Mouse (Mus musculus): ENCODE results near the gene Nyap1.

Gene Nyap1

GRCm38 (mm10) chr5:137742836-137743235 is 1.4 kb upstream of the Nyap1 start:
- peak; percentile 88 for DNase-seq

DNA sequence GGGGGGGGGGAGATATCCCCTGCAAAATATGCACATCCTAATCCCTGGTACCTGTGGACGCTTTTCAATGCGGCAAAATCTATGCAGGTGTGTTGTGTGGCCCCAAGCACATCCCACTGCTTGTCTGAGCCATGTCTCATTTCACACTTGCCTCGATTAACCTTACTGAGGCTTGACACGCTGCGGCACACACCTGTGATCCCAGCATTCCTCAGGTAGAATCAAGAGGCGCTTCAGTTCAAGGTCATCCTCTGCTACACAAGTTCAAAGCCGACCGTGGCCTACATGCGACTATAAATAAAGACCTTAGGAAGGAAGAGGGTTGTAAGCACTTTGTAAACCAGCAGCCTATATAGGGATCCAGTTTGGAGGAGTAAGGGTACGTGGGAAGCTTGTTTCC is 641 bp upstream of the Nyap1 start:
- peak; percentile 80 for DNase-seq

DNA sequence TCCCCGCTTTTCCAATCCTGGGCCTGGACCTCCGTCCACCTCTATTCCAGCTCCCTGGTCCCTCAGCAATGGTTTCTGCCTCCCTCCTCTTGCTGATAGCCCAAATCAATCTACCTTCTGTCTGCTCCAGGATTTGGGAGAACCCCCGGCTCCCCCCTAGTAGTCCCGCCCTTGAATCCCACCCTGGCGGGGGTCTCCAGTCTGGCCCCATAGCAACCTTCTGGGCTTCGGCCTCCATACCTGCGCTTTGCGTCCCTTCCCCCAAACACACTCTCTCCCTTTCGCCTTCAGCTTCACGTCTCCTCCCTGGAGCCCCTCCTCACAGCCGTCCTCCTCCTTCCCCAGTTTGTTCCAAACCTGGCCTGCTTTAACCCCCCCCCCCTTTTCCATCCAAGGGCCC is 901 bp downstream of the Nyap1 start:
- DNase-seq = peak; percentile 92

- no peak for DNase-seq
Observed at GRCm38 (mm10) chr5:137739471-137739870, 1.9 kb downstream of the Nyap1 start.

DNA sequence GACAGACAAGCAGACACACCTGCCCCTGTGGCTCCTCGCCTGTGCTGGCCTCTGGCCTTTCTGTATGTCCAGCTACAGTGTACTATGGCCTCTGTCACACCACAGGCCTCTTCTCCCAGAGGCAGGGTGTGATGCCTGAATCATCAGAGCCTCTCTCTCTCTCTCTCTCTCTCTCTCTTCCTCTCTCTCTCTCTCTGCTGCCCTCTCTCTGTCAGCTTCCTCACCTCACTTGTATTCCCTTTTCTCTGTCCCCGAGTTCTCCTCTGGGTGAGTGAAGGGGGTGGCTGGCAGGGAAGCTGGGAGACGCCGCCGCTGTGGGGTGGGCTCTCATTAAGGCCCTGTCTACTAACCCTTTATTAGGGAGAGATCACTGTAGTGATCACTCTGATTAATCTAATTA is 2.9 kb downstream of the Nyap1 start:
- no peak for DNase-seq

GRCm38 (mm10) chr5:137737400-137737940 is 3.9 kb downstream of the Nyap1 start:
- no peak for DNase-seq

GRCm38 (mm10) chr5:137734289-137735061 is 6.9 kb downstream of the Nyap1 start:
- DNase-seq = no peak

DNA sequence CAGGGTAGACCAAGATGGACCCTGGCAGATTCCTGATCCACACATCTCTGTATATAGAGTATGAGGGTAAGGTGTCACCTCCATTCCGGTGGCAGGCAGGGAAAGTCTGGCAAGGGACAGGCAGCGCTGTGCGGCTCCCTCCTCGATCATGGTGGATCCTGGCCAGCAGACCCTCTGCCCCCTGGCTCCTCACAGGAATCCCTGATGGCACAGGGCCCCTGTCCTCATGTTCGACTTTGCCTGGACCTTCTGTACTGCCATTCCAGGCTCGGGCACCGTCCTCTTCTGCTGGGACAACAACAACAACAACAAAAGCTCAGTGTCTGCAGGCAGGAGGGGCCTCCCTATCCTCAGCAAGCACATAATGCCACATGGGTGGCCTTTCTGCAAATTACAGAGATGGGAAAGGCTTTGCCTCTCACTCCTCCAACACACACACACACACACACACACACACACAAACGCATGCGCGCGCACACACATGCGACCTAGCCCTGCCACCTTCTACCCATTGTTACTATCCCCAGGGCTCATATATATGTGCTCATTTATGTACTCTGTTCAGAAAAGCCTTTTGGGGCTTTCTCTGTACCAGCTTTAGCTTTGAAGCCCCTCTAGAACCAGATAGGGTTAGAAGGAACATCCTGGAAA is 7.6 kb downstream of the Nyap1 start:
- DNase-seq = no peak

GRCm38 (mm10) chr5:137726767-137727166 is 14.6 kb downstream of the Nyap1 start:
- DNase-seq = no peak

- DNase-seq = no peak
Observed at GRCm38 (mm10) chr5:137723840-137724239, 17.6 kb downstream of the Nyap1 start.

GRCm38 (mm10) chr5:137720558-137721164 is 20.7 kb downstream of the Nyap1 start:
- peak; percentile 94 for DNase-seq

DNA sequence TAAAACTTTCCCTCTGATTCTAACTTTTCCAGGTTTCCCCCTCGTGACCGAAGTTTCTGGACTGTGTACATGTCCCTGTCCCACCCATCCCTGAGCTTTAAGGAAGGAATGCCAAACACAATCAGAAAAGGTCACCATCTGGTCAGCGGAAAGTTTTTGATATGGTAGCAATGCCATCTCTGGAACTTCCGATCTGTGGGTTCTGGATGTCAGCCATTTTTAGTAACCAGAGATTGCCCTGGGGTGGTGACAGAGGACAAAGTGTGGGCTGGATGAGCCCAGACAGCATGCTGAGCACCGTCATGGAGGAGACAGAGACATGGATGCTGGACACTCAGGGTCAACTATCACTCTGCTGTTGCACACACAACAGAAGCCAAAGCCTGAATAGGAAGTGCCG is 22.3 kb downstream of the Nyap1 start:
- peak; percentile 92 for DNase-seq

DNA sequence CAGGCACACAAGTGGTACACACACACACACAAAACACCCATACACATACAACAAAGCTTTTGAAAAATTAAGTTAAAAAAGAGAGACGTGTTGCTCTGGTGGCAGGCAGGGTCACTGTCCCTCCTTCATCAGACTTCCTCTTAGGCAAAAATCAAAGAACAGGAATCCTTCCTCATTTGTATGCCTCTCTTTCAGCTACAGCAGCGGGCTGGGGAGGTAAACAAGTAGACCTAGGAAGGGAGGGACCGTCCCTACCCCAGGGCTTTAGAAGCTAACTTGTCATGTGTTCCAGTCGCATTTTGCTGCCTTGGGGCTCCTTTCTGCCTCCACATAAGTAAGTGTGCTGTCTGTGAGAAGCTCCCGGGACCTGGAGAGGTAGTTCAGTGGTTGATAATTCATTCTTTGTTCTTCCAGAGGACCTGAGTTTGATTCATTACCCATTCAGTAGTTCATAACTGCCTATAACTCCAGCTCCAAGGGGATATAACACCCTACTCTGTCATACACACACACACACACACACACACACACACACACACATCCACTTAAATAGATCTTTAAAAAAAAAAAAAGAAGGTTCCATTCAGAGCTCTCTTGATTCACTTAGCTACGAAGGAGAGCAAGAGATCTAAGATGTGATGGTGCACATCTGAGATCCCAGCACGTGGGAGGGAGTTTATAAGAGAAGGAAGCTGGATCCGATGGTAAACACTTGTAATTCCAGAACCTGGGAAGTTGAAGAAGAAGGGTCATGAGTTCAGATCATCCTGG is 23.2 kb downstream of the Nyap1 start:
- no peak for DNase-seq

GRCm38 (mm10) chr5:137715685-137716084 is 25.7 kb downstream of the Nyap1 start:
- no peak for DNase-seq

- no peak for DNase-seq
Observed at GRCm38 (mm10) chr5:137713454-137713853, 28.0 kb downstream of the Nyap1 start.

- DNase-seq = no peak
Observed at GRCm38 (mm10) chr5:137706913-137707633, 34.3 kb downstream of the Nyap1 start.

GRCm38 (mm10) chr5:137705242-137705641 is 36.2 kb downstream of the Nyap1 start:
- no peak for DNase-seq

DNA sequence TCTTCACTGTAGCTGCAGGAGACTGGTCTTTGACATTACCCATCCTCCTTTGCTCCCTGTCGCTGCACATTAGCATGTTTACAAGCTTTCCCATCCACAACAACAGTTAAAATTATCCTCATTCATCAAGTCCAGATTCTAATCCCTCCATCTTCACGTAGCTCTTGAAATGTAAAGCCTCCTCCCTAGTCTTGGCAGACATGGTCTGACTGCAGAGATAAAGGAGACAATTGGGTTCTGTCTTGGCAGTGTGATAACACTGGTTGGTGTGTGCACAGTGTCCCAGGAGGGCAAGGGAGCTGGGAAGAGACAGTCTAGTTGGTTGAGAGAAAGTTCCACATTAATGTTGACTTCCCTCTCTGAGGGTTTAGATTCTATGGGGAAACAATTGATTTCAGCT is 41.6 kb downstream of the Nyap1 start:
- no peak for DNase-seq

- no peak for DNase-seq
Observed at GRCm38 (mm10) chr5:137699080-137699479, 42.3 kb downstream of the Nyap1 start.

GRCm38 (mm10) chr5:137695930-137696329 is 45.5 kb downstream of the Nyap1 start:
- peak; percentile 64 for DNase-seq

- peak; percentile 58 for DNase-seq
Observed at GRCm38 (mm10) chr5:137694796-137695195, 46.6 kb downstream of the Nyap1 start.

- DNase-seq = no peak
Observed at GRCm38 (mm10) chr5:137691881-137692280, 49.5 kb downstream of the Nyap1 start.

Data from heart, adult 11 months (tissue).